Mouse (Mus musculus): ENCODE measurements around the gene Zc3h18. TPM values are rescaled to one million over a fixed set of nuclear protein-coding genes. Genes with fewer than 3 reads are reported as not detected.
A peak's percentile ranks its signal among the peaks of the same experiment; 100 is the strongest.

Zc3h18 gene
- 10 to 100 TPM; 47.9 to 49.3 TPM for total RNA-seq (2021)

DNA sequence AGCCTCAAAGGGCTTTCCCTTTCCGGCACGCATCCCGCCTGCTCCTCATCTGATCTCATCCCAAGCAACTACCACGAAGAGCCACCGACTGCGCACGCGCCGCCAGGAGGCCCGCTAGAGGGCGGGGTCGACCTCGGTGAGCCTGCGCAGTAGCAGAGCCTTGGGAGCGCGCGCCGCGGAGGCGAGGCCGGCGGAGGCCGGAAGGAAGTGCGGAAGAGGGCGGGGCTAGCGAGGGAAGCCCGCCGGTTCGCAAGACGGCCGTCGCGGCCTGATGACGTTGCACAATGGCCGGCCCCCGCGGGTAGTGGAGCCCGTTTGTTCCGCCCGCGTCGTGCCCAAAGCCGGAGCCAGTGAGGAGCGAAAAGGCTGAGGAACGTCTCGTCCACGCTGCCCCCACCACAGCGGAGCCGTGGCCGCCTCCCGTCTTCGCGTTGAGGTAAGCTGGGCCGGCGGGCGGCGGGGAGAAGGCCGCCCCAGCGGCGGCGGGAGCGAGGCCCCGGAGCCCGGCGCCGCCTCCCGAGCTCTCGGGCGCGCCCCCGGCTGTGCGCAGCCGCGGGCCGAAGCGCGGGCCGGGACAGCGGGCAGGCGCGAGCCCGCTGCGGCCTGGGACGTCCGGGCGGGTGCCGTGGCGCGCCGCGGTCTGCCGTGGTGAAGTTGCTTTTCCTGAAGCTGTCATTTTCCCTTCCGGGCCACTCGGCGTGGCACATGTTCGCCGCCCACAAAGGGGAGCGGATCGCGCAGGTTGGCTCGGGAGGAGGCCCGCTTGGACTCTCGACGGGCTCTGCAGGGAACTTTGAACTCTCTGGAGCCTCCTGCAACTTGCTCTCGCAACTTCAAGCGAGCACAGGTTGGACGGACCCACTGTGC lies at the start of gene Zc3h18:
Gene Zc3h18, plus strand, starts transcription at position 245 of the 867 bp plus-strand sequence.
- intact Hi-C loops (cut with DNase I): no loop called here

DNA sequence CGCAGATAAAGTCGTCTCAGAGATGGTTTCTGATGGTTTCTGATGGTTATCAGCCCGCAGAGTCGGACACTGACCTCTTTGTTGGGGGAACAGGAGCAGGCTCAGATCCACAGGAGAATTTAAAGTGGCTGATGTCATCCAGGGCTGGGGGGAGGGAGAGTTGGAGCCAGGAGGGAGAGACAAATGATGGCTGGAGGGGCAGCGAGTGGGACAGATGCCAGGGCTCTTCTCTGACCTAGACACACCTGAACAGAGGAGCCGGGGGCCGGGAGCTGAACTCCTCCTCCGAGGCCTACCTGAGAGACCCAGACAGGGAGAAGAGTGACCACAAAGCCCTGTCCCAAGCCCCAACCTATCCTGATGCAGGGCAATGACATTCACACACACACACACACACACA lies 47.3 kb upstream of the Zc3h18 start:
- DNase-seq: no peak
- intact Hi-C loops (cut with DNase I): no loop called here

More for the DNA sequence above, at the start of gene Zc3h18:
- peak; percentile 100 for DNase-seq

DNA sequence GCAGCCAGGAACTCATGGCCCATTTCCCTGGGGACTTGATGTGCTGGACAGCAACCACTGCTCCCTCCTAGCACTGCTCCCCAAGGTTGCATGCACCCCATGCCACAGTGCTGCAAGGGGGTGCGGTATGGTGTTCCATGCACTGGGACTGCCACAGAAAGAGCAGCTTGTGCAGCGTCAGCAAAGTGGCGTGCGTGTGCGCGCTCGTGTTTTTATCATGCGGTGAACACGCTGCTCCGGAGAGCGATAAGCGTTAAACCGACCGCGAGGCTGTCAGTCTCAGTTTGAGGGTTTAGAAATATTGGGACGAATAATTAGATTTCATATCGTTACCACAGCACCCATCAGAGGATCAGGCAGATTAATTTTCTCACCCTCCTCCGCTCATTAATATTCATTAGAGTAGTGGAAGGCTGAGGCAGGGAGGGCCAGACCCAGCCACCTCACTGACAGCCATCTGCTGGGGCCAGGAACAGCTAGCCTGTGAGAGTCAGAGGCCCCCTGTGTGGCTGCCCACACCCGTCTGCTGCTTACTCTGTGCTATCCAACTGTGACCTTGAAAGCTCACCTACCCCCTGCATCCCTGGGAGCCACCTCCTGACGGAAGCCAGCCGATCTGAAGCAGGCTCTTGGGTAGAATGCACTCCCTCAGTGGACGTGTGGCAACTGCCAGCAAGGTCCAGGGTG lies 46.7 kb upstream of the Zc3h18 start:
- intact Hi-C loops (cut with DNase I): loop anchor here (10.0 kb wide), 1 partner anchor 355 kb away; no protein-coding TSS in a partner anchor
- no peak for DNase-seq

DNA sequence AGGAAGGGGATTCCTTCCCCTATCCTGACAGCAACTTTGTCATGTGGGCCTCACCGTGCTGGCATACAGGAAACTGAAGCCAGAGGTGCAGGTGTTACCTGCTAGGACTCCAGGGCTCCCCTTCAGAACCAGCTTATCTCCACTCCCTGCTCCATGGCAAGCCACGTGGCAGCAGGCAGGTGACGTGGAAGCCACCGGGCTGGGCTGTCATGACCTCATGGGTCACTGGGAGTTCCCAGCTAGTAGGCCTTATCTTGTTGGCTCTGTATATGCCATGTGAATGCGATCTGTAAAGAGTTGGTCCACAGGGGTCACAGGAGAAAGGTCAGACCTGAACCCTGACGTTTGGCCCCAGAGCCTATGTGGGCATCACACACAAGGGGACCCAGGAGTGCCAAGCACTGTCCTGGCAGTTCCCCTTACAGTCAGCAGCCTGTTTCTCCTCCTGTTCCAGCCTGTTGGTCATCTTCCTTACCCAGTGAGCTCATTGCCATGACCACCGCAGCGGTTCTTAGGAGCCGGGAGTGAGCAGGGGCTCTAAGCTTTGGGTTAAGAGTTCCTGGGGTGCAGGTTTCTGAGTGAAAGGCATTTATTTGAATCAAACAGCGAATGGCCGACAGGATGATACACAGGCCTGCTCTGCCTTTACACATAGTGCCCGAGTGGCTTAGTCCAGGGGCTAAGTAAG lies 45.8 kb upstream of the Zc3h18 start:
- intact Hi-C loops (cut with DNase I): loop anchor here (10.0 kb wide), 1 partner anchor 356 kb away; no protein-coding TSS in a partner anchor
- no peak for DNase-seq

DNA sequence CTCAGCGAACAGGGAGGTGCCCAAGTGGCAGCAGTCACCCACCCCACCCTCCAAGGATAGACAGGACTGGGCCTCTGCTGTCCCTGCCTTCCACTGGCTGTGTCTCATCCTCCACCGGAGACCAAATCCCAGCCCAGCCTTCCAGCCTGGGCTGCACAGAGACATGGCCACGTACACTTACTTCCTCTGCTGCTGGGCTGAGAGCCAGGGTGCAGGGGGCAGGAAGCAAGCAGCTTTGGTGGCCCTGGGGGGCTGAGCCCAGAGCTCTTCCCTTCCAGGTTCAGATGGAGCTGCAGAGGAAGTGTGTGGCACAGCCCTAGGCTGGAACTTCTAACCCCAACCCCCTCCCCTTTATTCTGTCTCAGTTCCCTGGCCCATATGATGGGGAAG lies 45.3 kb upstream of the Zc3h18 start:
- intact Hi-C loops (cut with DNase I): loop anchor here (10.0 kb wide), 1 partner anchor 356 kb away; no protein-coding TSS in a partner anchor
- DNase-seq: peak; percentile 48

DNA sequence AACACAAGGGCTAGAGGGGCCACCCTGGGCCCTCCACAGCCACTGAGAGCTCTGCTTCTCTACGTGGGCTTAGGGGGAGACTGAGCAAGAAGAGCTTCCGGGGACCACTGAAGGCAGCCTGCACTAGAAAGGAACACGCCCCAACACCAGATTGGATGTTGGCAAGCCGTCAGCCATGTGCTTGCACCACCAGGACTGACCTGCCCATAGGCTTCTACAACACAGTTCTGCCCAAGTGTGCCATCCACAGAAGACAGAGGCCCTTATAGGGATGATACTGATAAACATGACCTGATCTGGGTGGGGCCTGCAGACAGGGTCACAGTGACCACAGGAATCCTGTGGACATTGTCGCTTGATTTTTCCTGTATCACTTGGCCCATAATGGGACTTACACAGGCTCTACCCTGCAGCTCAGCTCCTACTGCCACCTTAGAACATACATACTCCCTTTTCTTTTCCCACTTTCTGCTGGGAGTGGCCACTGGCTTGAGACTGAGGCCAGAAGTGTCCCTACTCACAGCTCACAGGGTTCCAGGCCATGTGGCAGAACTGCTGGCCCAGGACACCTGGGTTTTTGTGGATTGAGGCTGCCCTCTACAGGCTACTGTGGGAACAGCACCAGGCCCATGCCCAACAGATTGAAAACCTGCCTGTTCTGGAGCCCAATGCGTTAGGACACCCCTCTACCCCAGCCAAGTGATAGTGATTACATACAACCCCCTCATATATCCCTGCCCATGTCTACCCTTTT lies 43.5 kb upstream of the Zc3h18 start:
- DNase-seq: peak; percentile 85
- intact Hi-C loops (cut with DNase I): loop anchor here (10.0 kb wide), 1 partner anchor 358 kb away; no protein-coding TSS in a partner anchor

DNA sequence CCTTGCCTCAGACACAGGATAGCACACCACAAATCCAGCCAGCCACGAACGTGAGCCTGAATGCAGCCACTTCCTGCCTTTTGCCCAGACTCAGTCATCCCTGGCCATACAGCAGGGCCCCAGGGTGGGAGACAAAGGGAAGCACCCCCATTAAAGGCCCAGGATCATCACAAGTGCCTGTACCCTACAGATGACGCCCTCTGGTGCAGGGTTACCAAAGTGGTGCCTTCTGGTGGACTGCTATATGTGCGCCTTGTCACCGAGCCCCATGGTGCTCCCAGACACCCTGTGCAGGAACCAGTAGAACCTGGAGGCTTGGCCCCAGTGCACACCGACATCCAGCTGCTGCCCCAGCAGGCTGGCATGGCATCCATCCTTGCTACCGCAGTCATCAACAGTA lies 42.9 kb upstream of the Zc3h18 start:
- intact Hi-C loops (cut with DNase I): loop anchor here (10.0 kb wide), 1 partner anchor 359 kb away; no protein-coding TSS in a partner anchor
- DNase-seq: no peak

DNA sequence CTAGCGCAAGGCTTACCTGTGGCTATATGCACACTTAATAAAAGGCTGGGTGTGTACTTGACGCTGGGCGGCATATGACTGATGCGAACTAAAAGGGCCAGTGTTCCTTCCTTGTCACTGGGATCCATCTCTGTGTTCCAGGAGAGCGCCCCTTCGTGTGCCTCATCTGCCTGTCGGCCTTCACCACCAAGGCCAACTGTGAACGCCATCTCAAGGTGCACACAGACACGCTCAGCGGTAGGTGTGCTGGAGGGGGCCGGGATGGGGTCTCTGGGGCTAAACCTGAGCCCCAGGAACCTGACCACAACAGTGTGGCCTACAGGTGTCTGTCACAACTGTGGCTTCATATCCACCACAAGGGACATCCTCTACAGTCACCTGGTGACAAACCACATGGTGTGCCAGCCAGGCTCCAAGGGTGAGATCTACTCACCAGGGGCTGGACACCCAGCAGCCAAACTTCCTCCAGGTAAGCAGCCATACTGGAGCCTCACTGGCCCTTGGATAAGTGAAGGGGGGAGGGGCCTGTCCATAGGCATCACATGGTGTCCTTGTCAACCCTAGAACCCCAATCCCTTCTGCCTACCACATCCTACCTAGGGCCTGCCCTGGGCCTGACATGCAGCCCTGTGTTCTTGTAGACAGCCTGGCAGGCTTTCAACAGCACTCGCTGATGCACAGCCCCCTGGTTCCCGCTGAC lies 41.5 kb upstream of the Zc3h18 start:
- DNase-seq: no peak
- intact Hi-C loops (cut with DNase I): loop anchor here (2.0 to 10.0 kb wide), 2 partner anchors 62 to 360 kb away; no protein-coding TSS in a partner anchor

DNA sequence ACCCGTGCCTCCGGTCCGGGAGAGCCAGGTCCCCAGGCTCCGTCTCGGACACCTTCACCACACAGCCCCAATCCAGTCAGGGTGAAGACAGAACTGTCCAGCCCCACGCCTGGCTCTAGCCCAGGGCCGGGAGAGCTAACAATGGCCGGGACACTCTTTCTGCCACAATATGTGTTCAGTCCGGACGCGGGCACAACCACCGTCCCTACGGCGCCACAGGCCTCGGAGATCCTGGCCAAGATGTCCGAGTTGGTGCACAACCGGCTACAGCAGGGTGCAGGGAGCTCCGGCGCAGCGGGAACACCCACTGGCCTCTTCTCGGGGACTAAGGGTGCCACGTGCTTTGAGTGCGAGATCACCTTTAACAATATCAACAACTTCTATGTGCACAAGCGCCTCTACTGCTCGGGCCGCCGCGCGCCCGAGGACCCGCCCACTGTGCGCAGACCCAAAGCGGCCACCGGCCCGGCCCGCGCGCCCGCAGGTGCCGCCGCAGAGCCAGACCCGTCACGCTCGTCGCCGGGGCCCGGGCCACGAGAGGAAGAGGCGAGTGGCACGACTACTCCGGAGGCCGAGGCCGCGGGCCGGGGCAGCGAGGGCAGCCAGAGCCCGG lies 40.7 kb upstream of the Zc3h18 start:
- intact Hi-C loops (cut with DNase I): loop anchor here (2.0 to 10.0 kb wide), 2 partner anchors 63 to 361 kb away; no protein-coding TSS in a partner anchor
- DNase-seq: no peak

DNA sequence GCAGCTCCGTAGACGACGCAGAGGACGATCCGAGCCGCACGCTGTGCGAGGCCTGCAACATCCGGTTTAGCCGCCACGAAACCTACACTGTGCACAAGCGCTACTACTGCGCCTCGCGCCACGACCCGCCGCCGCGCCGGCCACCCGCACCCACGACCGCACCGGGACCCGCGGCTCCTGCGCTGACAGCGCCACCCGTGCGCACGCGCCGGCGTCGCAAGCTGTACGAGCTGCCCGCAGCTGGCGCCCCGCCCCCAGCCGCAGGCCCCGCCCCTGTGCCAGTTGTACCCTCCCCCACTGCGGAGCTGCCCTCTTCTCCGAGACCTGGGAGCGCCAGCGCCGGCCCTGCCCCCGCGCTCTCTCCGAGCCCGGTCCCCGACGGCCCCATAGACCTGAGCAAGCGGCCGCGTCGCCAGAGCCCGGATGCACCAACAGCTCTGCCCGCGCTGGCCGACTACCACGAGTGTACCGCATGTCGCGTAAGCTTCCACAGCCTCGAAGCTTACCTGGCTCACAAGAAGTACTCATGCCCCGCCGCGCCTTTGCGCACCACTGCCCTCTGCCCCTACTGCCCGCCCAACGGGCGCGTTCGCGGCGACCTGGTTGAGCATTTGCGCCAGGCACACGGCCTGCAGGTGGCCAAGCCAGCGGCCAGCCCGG lies 40.0 kb upstream of the Zc3h18 start:
- intact Hi-C loops (cut with DNase I): loop anchor here (10.0 kb wide), 1 partner anchor 362 kb away; no protein-coding TSS in a partner anchor

DNA sequence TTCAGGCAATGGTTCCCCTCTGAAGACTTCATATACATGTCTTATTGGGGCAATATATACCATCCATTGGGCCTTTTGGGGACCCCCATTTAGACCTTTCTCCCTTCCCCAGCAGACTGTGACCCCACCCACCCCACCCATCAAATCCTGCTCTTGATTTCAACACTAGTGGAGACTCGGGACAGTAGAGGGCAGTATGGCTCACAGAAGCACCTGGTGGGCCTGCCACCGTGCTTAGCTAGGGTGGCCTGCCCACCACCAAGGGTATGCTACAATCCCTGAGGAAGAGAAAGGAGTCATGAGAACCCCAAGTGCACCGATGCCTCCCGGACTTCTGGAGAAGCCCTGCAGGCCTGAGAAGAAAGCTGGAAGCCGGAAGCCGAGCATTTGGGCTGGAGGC lies 37.6 kb upstream of the Zc3h18 start:
- intact Hi-C loops (cut with DNase I): loop anchor here (10.0 kb wide), 1 partner anchor 364 kb away; no protein-coding TSS in a partner anchor
- DNase-seq: no peak

More for the DNA sequence above, 40.0 kb upstream of the Zc3h18 start:
- peak; percentile 71 for DNase-seq

DNA sequence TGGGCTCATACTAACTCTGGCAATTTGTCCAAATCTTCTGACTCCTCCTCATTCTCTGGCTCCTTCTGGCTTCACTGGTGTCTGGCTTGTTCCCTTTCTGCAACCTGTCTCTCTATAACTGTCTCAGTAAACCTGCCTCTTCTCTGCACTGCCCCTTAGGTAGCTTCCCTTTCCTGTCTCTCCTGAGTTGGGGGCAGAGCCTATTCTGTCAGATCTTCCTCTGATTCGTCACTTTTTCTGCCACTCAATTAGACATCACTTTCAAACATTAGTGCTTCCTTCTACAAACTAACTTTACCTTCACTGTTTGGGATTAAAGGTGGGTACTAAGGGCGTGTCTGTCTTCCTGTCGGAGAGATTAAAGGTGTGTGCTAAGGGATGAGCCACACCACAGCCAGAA lies 35.6 kb upstream of the Zc3h18 start:
- intact Hi-C loops (cut with DNase I): no loop called here
- no peak for DNase-seq

DNA sequence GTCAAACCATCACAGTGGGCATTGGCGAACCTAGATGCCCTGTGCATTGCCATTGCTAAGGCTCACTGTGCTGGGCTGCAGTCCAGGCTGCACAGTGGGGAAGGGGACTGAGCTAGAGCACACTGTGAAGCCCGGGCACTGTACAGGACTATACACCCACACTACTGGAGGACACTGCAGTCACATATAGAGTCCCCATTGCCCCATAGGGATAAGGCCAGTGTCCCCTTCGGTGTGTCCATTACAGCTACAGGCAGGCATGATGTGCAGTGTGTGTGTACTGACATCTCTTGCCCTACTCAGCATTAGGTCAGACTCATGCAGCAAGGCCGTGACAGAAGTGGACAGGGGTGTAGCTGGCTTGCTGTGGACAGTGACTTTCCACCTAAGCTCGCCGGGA lies 34.6 kb upstream of the Zc3h18 start:
- intact Hi-C loops (cut with DNase I): no loop called here
- no peak for DNase-seq

DNA sequence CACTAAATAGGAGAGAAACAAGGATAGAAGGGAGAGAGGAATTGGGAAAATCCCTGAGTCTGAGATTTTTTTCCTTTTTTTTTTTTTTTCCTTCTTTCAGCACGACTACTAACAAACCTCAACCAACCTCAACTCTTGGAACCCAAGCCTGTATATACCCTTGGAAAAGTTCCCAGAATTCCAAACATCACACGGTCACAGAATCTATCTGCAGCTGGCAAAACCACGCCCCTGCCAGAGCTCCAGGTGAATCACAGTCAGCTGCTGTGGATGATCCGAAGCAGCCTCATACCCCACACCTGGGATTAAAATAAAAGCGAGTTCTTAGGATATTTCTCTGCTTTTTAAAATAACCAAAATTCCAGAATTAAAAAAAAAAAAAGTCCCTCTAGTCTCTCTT lies 34.0 kb upstream of the Zc3h18 start:
- no peak for DNase-seq
- intact Hi-C loops (cut with DNase I): no loop called here

DNA sequence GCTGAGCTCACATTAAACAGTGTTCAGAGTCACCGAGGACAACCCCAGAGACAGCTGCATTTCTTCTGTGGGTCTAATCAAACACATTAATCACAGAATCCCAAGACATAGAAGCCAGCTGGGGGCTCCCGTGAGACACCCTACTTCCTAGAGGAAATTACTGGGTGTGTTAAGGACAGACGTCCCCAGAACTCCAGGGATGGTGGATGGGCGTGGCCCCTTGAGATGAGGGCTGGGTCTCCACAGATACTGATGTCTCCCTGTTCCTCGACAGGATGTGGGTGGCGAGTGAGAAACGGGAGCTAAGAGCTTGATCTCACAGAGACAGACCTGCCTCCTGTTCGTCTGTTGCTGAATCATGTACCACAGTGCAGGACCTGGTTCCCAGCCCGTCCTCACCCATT lies 33.6 kb upstream of the Zc3h18 start:
- no peak for DNase-seq
- intact Hi-C loops (cut with DNase I): no loop called here

DNA sequence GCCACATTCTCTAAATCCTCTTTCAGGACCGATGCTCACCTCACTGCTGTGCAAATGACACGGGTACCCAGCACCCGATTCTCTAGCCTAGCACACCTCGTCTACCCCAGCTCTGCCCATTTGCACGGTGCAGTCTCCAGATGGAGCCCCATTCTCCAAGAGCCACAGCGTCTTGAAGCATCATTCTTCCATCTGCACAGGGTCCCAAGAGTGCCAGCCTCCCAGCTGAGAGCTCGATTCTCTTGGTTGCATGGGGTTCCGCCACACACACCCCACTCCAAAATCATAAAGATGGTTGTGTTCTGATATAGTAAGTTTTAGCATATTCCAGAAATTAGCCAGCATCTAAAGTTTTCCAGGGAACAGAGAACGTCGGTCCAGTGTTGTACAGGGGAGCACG lies 33.1 kb upstream of the Zc3h18 start:
- no peak for DNase-seq
- intact Hi-C loops (cut with DNase I): no loop called here

DNA sequence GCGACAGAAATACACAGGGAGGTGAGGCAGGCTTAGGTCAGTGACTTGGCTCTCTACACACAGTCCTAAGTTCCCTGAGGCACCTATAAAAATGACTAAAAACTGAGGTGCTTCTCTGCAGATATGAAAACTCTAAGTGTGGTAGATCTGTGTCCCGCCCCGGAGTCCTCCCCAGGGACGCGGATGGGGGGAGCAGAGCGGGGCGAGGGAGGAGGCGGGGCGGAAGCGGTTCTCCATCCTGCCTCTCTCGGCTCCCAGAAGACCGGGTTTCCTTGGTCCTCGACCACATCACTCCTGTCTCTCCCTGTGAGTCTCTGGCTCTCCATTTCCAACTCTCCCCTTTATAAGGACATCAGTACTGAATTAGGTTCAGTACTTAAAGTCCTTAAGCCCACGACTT lies 32.7 kb upstream of the Zc3h18 start:
- intact Hi-C loops (cut with DNase I): no loop called here
- DNase-seq: no peak

DNA sequence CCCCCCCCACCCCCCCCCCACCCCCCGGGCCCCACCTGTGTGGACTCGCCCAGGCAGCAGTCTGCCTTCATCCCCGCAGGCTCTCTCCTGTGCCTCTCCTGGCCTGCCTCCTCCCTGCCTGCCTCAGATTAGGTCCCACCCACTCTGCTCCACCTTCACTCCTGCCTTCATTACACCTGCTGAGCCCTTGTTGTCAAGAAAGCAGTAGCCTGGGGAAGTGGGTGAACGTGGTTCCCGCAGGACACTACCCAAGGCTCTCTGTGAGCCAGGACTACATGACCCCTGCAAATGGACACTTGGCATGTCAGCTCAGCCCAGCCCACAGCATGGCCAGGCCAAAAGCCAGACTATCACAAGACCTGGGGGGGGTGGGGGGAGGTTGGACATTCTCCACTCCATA lies 32.2 kb upstream of the Zc3h18 start:
- DNase-seq: no peak
- intact Hi-C loops (cut with DNase I): no loop called here

Measured in left cerebral cortex, postnatal 4 days (tissue).